Mouse (Mus musculus): ENCODE results near the gene Ifitm7. TPM values are rescaled to one million over a fixed set of nuclear protein-coding genes. Genes with fewer than 3 reads are reported as not detected.
A peak's percentile ranks its signal among the peaks of the same experiment; 100 is the strongest.

Ifitm7 gene
- polyA plus RNA-seq (2015; fragmentation: Nextera tagmentation; extraction: Ambion mirVana), result 0.22 TPM in 1 of 2 replicates, not detected in the other

DNA sequence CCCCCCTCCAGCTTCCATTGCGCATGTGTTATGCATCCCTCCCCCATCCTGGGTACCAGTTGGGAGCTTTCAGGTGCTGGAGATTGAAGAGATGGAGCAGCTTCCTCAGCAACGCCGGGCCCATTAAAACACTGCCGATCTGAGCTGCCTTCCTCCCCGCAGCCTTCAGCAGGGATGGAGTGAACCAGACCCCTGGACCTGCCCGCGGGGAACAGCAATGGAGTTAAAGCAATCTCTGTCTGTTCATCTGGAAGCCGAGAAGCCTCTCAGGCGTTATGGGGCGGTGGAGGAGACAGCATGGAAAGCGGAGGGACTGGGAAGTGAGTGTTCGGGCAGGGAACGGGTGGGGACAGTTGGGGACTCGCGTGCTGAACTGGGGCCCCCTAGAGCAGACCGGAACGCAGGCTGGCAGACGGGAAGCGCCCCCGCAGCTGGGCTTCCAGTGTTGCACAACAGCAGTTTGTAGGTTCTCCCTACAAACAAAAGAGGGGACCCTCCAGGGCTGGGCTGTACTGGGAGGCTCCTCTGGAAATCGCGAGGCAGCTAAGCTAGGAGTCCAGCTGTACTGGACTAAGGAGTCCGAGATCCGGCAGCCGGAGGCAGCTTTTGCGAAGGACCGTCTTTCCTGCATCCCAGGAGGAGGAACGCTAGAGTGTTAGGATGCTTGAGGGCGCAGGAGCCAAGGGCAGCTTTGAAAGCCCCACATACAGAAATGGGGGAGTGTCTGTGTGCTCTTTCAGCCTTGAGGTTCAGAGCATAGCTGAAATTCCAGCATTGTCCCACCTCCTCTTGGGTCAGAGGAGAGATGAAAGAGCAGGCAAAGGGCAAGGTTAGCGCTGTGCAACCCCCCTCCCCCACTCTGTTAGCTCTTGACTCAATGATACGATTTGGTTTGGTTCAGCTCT lies at the start of gene Ifitm7, which contains the start of gene 2900011O08Rik:
Gene Ifitm7, minus strand, starts transcription at position 315 of the 905 bp plus-strand sequence.
Gene 2900011O08Rik, plus strand, starts transcription at position 31 of the 905 bp plus-strand sequence.
- DNase-seq (ENCODE audit: low spot score), result peak; percentile 62
- no peaks in the 10 kb centered on the region for H3K4me1 ChIP-seq (replicated peaks; ENCODE audit: insufficient read depth, low read length)
- TF ChIP-seq CTCF (IDR thresholded peaks at IDR 0.05; ENCODE audit: low read depth), result no peak
- no peaks in the 10 kb centered on the region for H3K9me3 ChIP-seq (replicated peaks; ENCODE audit: low read length)
- H3K9ac ChIP-seq (ENCODE audit: low read depth, low read length), result 0 out of 2 replicates have a peak within 1 kb of the TSS, but pooled peaks have one; percentile 27
- WGBS, result under 1% methylated on average over 31 of the region's 31 CpGs
- H3K4me3 ChIP-seq (replicated peaks; ENCODE audit: low read depth, low read length), result peak within 1 kb of the TSS; percentile 38
- H3K27me3 ChIP-seq (ENCODE audit: insufficient read depth, low read length), result no peaks in the 10 kb centered on the region
- H3K36me3 ChIP-seq (ENCODE audit: insufficient read depth, low read length), result no peaks in the 10 kb centered on the region
- no peak within 1 kb of the TSS for H3K27ac ChIP-seq
- peak; percentile 52 for ATAC-seq (replicated peaks; ENCODE audit: low FRiP score, low read depth)
- peak within 1 kb of the TSS; percentile 81 for H3K4me2 ChIP-seq (ENCODE audit: low read length)

- DNase-seq (ENCODE audit: low spot score), result no peak
- Histone ChIP-seq H3K9me3 (replicated peaks; ENCODE audit: low read length) (no peaks in the 10 kb centered on the region), H3K36me3 (ENCODE audit: insufficient read depth, low read length) (no peaks in the 10 kb centered on the region), H3K4me1 (replicated peaks; ENCODE audit: insufficient read depth, low read length) (no peaks in the 10 kb centered on the region), H3K27me3 (ENCODE audit: insufficient read depth, low read length) (no peaks in the 10 kb centered on the region), H3K9ac (ENCODE audit: low read depth, low read length) (no peak overlapping the region), H3K27ac (no peak overlapping the region), H3K4me3 (replicated peaks; ENCODE audit: low read depth, low read length) (no peak overlapping the region), H3K4me2 (ENCODE audit: low read length) (no peak overlapping the region)
- no peak for TF ChIP-seq CTCF (IDR thresholded peaks at IDR 0.05; ENCODE audit: low read depth)
- 82% methylated on average over 4 of the region's 4 CpGs for WGBS
- ATAC-seq (replicated peaks; ENCODE audit: low FRiP score, low read depth), result no peak
These were observed 46.4 kb upstream of the Ifitm7 start for GRCm38 (mm10) chr16:14033076-14033475.

- Histone ChIP-seq H3K27ac (no peak overlapping the region), H3K4me2 (ENCODE audit: low read length) (no peak overlapping the region), H3K36me3 (ENCODE audit: insufficient read depth, low read length) (no peaks in the 10 kb centered on the region), H3K9me3 (replicated peaks; ENCODE audit: low read length) (no peaks in the 10 kb centered on the region), H3K4me3 (replicated peaks; ENCODE audit: low read depth, low read length) (no peak overlapping the region), H3K27me3 (ENCODE audit: insufficient read depth, low read length) (no peaks in the 10 kb centered on the region), H3K4me1 (replicated peaks; ENCODE audit: insufficient read depth, low read length) (no peaks in the 10 kb centered on the region), H3K9ac (ENCODE audit: low read depth, low read length) (no peak overlapping the region)
- DNase-seq (ENCODE audit: low spot score) (no peak), ATAC-seq (replicated peaks; ENCODE audit: low FRiP score, low read depth) (no peak)
- WGBS, result 77% methylated on average over 4 of the region's 4 CpGs
- TF ChIP-seq CTCF (IDR thresholded peaks at IDR 0.05; ENCODE audit: low read depth), result peak; percentile 38; the same call in 1 of the 2 replicates
These were observed 44.0 kb upstream of the Ifitm7 start for GRCm38 (mm10) chr16:14030650-14031049.

DNA sequence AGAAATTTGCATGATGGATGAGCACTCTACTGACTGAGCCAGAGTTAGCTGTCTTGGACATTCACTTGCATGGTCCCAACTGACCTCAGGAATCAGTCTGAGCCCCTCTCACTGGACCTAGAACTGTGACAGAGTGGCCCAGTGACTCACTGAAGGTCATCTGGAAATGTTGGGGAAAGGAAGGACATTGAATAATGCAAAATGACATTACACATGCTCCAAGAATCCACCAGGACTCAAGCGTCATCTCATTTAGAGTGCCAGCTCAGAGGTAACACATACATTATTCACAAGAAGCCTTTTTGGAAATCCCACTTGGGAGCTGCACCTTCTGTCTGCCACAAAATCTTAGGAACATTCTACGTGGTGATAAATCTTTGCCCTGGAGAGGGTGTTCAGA lies 43.2 kb upstream of the Ifitm7 start:
- 76% methylated on average over 2 of the region's 2 CpGs for WGBS
- DNase-seq (ENCODE audit: low spot score), result no peak
- no peak overlapping the region for H3K4me2 ChIP-seq (ENCODE audit: low read length)
- no peaks in the 10 kb centered on the region for H3K4me1 ChIP-seq (replicated peaks; ENCODE audit: insufficient read depth, low read length)
- no peak for ATAC-seq (replicated peaks; ENCODE audit: low FRiP score, low read depth)
- H3K36me3 ChIP-seq (ENCODE audit: insufficient read depth, low read length), result no peaks in the 10 kb centered on the region
- no peaks in the 10 kb centered on the region for H3K27me3 ChIP-seq (ENCODE audit: insufficient read depth, low read length)
- no peak overlapping the region for H3K9ac ChIP-seq (ENCODE audit: low read depth, low read length)
- H3K27ac ChIP-seq, result no peak overlapping the region
- no peaks in the 10 kb centered on the region for H3K9me3 ChIP-seq (replicated peaks; ENCODE audit: low read length)
- no peak overlapping the region for H3K4me3 ChIP-seq (replicated peaks; ENCODE audit: low read depth, low read length)
- TF ChIP-seq CTCF (IDR thresholded peaks at IDR 0.05; ENCODE audit: low read depth), result no peak

GRCm38 (mm10) chr16:14029072-14029471 lies 42.4 kb upstream of the Ifitm7 start:
- no peaks in the 10 kb centered on the region for H3K27me3 ChIP-seq (ENCODE audit: insufficient read depth, low read length)
- H3K4me2 ChIP-seq (ENCODE audit: low read length), result no peak overlapping the region
- H3K27ac ChIP-seq, result no peak overlapping the region
- no peak for TF ChIP-seq CTCF (IDR thresholded peaks at IDR 0.05; ENCODE audit: low read depth)
- no peaks in the 10 kb centered on the region for H3K9me3 ChIP-seq (replicated peaks; ENCODE audit: low read length)
- no peaks in the 10 kb centered on the region for H3K4me1 ChIP-seq (replicated peaks; ENCODE audit: insufficient read depth, low read length)
- DNase-seq (ENCODE audit: low spot score) (no peak), ATAC-seq (replicated peaks; ENCODE audit: low FRiP score, low read depth) (no peak)
- H3K4me3 ChIP-seq (replicated peaks; ENCODE audit: low read depth, low read length), result no peak overlapping the region
- WGBS, result 59% methylated on average over 2 of the region's 2 CpGs
- H3K36me3 ChIP-seq (ENCODE audit: insufficient read depth, low read length), result no peaks in the 10 kb centered on the region
- no peak overlapping the region for H3K9ac ChIP-seq (ENCODE audit: low read depth, low read length)

DNA sequence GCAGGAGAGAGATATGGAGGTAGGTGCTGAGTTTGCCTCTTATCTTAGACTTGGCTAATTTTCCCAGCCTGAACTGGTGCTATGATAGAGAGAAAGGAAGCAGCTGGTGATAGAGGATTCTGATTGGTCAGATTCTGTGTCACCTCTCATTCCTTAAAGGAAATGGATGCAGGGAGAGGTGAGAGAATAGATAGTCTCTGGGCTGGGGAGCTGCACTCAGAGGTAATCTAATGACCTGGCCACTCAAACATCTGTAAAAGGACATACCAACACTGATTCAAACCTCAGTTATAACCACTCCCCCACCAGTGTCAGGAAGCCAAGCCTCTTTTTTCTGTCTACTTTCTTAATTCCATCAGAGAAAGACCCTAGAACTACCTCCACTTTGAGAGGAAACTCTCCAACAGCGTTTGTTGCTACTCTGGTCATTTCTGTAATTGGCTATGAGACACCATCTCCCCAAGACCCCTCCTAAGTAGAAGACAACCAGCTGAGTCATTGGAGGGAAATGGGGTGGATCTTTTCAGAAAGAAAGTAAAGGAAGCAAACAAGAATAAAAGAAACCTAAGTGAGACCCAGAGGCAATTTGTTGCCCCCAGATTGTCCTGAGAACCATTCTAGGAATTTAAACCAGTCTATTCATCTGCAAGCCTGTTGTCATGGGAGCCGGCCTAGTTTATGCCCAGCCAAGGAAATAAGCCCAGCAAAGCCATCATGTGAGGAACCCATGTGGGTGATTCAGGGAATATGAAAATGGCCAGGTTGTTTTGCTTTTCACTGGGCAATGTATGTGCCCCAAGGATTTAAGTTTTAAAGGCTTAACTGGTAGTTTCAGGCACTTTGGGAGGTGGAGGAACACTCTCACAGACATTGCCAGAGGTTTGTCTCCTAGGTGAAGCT lies 38.7 kb upstream of the Ifitm7 start:
- no peak overlapping the region for H3K4me2 ChIP-seq (ENCODE audit: low read length)
- no peaks in the 10 kb centered on the region for H3K36me3 ChIP-seq (ENCODE audit: insufficient read depth, low read length)
- no peak overlapping the region for H3K4me3 ChIP-seq (replicated peaks; ENCODE audit: low read depth, low read length)
- H3K9ac ChIP-seq (ENCODE audit: low read depth, low read length), result no peak overlapping the region
- no peaks in the 10 kb centered on the region for H3K27me3 ChIP-seq (ENCODE audit: insufficient read depth, low read length)
- no peak overlapping the region for H3K27ac ChIP-seq
- no peak for DNase-seq (ENCODE audit: low spot score)
- 57% methylated on average over 2 of the region's 2 CpGs for WGBS
- no peaks in the 10 kb centered on the region for H3K4me1 ChIP-seq (replicated peaks; ENCODE audit: insufficient read depth, low read length)
- ATAC-seq (replicated peaks; ENCODE audit: low FRiP score, low read depth), result no peak
- no peak for TF ChIP-seq CTCF (IDR thresholded peaks at IDR 0.05; ENCODE audit: low read depth)
- H3K9me3 ChIP-seq (replicated peaks; ENCODE audit: low read length), result no peaks in the 10 kb centered on the region

Data from kidney, postnatal 0 days (tissue).